Mouse (Mus musculus) central nervous system, embryonic 18 days (tissue): ENCODE results near the gene Mab21l3. TPM values are rescaled to one million over a fixed set of nuclear protein-coding genes. Genes with fewer than 3 reads are reported as not detected.

Source experiments
- polyA plus RNA-seq: library from polyadenylated mRNA; depleted of rRNA; stranded (reverse); fragments of >200 nt; gene quantifications from 2 replicates; pipeline ENCODE4 v1.2.3, GENCODE M21; 2012; rRNA removed

Mab21l3 gene
- polyA plus RNA-seq, result 0.18 and 0.27 TPM in 2 replicates

GRCm38 (mm10) chr3:101848816-101849215 lies at the start of gene Mab21l3:
Gene Mab21l3 (minus strand): TSS chr3:101848959.

Other genes with a start within 250 kb of the Mab21l3 start
- 165 and 184 TPM in 2 replicates for gene Atp1a1, start 244.3 kb downstream of the Mab21l3 start, polyA plus RNA-seq
- gene Slc22a15, start 75.5 kb upstream of the Mab21l3 start, polyA plus RNA-seq, result 11.8 and 11.9 TPM in 2 replicates
- gene Nhlh2, start 161.1 kb upstream of the Mab21l3 start, polyA plus RNA-seq, result 9.5 and 14.5 TPM in 2 replicates
- gene Casq2, start 237.5 kb upstream of the Mab21l3 start, polyA plus RNA-seq, result 1.7 and 20.5 TPM in 2 replicates